Mouse (Mus musculus) forebrain, embryonic 10.5 days (tissue): ENCODE measurements at regions not wholly inside any gene's neighbourhood (a gene's known extent, or its start where the extent isn't known, plus 50 kb on each side); places are given as distances from the start of the nearest gene placed in this dataset.
A peak's percentile ranks its signal among the peaks of the same experiment; 100 is the strongest.
"Not testable (repeated sequence)": the region's sequence is repeated elsewhere in the genome, so short reads cannot be mapped to it uniquely, and the experiment has no call there.

ENCODE experiments used
- DNase-seq: peaks from one replicate; pipeline ENCODE4 v3.0.0-alpha.2; 2017; ENCODE audit warnings: low spot score; ENCODE audit errors: extremely low spot score
- H3K27ac ChIP-seq: fragments of 300-500 bp; sonication (generic); 2 replicates; pipeline ENCODE4 v1.5.1; 2016; ENCODE audit warnings: mild to moderate bottlenecking
- H3K27me3 ChIP-seq: fragments of 300-500 bp; sonication (generic); 2 replicates; pipeline ENCODE4 v1.6.1; 2016; ENCODE audit warnings: mild to moderate bottlenecking; ENCODE audit not compliant: poor library complexity, severe bottlenecking
- H3K36me3 ChIP-seq: fragments of 300-500 bp; sonication (generic); replicated peaks from 2 replicates; pipeline ENCODE4 v1.6.1; 2016; ENCODE audit warnings: mild to moderate bottlenecking, moderate library complexity
- H3K4me1 ChIP-seq: fragments of 300-500 bp; sonication (generic); 2 replicates; pipeline ENCODE4 v1.6.1; 2016
- H3K4me3 ChIP-seq: fragments of 300-500 bp; sonication (generic); 2 replicates; pipeline ENCODE4 v1.5.1; 2016; ENCODE audit warnings: mild to moderate bottlenecking, moderate library complexity
- H3K9me3 ChIP-seq: fragments of 300-500 bp; sonication (generic); 2 replicates; pipeline ENCODE4 v1.6.1; 2016; ENCODE audit warnings: mild to moderate bottlenecking, moderate library complexity
- WGBS: fragments of 180-500 bp; shearing (Covaris S2); methylation state at CpG from one replicate; pipeline ENCODE4 v1.1.7; 2016; 5-methylcytosine and 5-hydroxymethylcytosine counted together

DNA sequence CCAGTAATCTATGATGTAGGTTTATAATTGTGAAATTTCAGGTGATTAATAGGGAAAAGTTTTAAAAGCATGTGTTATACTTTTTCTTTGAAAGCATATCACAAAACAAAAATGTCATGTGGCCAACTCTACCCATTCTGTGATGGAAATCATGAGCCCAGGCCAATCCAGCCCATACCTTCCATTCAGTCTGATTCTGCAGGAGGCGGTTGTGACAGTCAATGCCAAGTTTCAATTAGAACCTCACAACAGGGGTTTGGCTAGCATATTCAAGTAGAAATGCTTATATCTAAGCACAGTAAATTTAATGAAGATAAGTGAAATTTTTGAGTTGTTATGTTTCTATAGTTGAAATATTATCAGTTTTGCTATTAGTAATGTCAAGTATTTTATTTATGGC, 258.6 kb downstream of the Mef2c start:
- H3K27me3 ChIP-seq: no peaks in the 10 kb centered on the region
- 89% methylated on average over 1 of the region's 1 CpGs for WGBS
- H3K4me1 ChIP-seq: no peaks in the 10 kb centered on the region
- no peaks in the 10 kb centered on the region for H3K36me3 ChIP-seq
- no peak overlapping the region for H3K27ac ChIP-seq
- H3K4me3 ChIP-seq: no peak overlapping the region
- H3K9me3 ChIP-seq: no peaks in the 10 kb centered on the region
- no peak for DNase-seq

DNA sequence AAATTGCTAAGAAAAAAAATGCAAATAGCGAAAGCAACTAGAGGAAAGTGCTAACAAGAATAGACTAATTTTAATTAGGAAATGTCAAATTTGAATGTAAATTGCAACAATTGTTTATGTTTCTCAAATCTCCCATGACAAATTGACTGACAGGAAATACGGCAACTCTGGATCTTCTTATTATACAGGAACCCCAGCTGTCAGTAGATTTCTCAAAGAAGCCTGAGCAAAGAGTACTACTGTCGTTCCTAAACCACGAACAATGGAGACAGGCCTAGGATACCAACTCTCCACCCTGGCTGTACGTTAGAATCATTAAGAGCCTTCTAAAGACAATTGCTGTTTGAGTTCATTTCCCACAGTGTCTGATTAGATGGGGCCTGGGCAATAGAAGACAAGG, 259.5 kb downstream of the Mef2c start:
- H3K27ac ChIP-seq, H3K9me3 ChIP-seq, H3K36me3 ChIP-seq, DNase-seq, H3K4me1 ChIP-seq, H3K4me3 ChIP-seq, H3K27me3 ChIP-seq: not testable (repeated sequence)
- WGBS: 77% methylated on average over 5 of the region's 5 CpGs

DNA sequence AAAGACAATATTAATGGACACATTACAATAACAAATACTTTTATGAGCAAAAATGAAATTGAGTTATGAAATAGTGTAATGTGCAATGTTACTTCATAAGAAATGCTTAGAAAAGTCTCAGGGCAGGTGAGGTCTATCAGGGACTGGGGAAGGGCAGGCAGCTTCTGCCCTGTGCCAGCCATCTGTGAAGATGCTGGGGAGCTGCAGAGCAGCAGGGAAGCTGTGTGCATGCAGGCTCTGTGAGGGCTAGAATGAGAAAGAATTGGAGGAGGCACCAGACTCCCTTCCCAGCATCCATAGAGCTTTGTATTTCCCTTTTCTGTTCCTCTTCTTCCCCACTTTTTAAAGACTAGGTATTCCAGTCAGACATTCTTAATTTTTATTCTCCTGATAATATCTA, 281.8 kb downstream of the Mef2c start:
- Histone ChIP-seq H3K4me3 (no peak overlapping the region), H3K27me3 (no peaks in the 10 kb centered on the region), H3K9me3 (no peaks in the 10 kb centered on the region), H3K4me1 (no peaks in the 10 kb centered on the region; the same call in 1 of the 2 replicates), H3K27ac (no peak overlapping the region), H3K36me3 (no peaks in the 10 kb centered on the region)
- DNase-seq: no peak

DNA sequence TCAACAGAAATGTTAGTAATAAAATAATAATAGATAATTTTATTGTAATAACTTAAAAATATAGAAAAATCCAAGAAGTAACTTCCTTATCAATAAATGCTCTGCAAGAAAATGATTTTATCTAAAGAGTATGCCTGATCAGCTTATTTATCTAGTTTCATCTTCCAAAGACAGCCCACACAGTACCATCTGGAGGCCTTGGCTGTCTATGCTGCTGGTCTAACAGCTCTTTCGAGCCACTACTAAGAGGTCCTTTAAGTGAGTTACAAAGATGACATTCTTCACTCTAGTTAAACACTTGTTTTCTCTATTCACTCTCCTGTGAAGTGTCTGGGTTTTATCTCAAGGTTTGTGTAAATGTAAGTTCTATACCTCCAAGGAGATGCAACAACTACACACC, 305.7 kb downstream of the Mef2c start:
- Histone ChIP-seq H3K36me3 (no peaks in the 10 kb centered on the region), H3K27me3 (no peaks in the 10 kb centered on the region), H3K9me3 (no peaks in the 10 kb centered on the region), H3K4me3 (no peak overlapping the region), H3K27ac (no peak overlapping the region), H3K4me1 (no peaks in the 10 kb centered on the region)
- WGBS: 89% methylated on average over 1 of the region's 1 CpGs
- no peak for DNase-seq

DNA sequence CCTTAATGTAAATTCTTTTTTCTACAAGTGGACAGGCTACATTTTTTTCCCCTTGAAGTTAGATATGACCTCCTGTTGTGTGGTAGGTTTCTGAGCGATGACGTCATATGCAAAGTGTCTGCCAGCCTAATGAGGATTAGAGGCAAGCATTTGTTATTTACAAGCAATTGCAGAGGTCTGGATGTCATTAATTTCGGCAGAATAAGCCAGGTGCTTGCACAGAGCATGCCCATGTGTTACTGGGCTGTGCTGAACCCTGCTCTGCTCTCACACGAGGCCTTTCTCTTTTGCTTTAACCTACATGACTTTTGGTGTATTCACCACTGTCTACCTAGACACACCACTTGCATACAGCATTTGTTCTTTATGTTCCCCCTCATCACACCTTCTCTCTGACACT, 316.5 kb downstream of the Mef2c start:
- 60% methylated on average over 4 of the region's 4 CpGs for WGBS
- H3K4me1 ChIP-seq: peaks cover 18% of the 10 kb centered on the region

DNA sequence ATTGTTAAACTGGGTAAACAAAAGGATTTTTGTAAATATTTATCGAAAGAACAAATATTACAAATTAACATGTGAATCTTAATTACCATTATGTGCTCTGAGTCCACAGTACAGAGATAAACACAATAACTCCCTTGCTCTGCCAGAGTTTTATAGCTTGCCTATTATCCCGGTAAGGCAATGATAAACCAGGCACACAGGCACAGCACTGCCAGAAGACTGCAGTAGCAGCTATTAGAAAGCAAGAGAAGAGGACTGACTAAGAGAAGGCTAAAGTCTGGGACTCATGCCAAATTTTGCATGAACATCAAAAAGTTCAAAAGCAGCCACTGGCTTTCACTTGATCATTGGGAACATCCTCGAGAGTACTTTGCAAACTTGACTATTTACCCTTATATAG, 316.9 kb downstream of the Mef2c start:
- H3K9me3 ChIP-seq: no peaks in the 10 kb centered on the region
- H3K27me3 ChIP-seq: no peaks in the 10 kb centered on the region
- WGBS: 91% methylated on average over 3 of the region's 3 CpGs

More for the DNA sequence above, 316.5 kb downstream of the Mef2c start:
- DNase-seq: no peak
- no peaks in the 10 kb centered on the region for H3K36me3 ChIP-seq
- no peak overlapping the region for H3K27ac ChIP-seq
- H3K9me3 ChIP-seq: no peaks in the 10 kb centered on the region
- H3K27me3 ChIP-seq: no peaks in the 10 kb centered on the region
- H3K4me3 ChIP-seq: no peak overlapping the region

DNA sequence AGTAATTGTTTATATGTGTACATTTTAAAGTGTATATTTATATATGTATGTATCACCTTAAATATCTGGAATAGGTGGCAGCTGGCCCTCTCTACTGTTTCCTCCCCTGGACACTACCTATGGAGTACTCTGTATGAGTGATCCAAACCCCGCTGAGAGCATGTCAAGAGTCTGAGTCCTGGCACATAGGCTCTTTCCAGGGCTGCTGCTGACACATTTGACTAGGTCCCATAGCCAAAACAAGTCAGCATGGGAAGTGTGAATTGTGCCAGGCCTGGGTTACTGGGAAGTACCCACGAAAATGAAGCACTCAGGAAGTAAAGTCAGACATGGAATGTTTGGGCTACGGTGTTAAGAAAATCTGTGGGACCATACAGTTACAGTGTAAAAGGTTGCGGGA, 321.1 kb downstream of the Mef2c start:
- Histone ChIP-seq H3K4me1 (peaks cover 31% of the 10 kb centered on the region), H3K27me3 (no peaks in the 10 kb centered on the region), H3K9me3 (no peaks in the 10 kb centered on the region), H3K4me3 (no peak overlapping the region), H3K36me3 (no peaks in the 10 kb centered on the region), H3K27ac (no peak overlapping the region)
- DNase-seq: no peak
- WGBS: 87% methylated on average over 4 of the region's 4 CpGs

More for the DNA sequence above, 316.9 kb downstream of the Mef2c start:
- H3K4me3 ChIP-seq: no peak overlapping the region
- H3K36me3 ChIP-seq: no peaks in the 10 kb centered on the region
- DNase-seq: no peak
- peaks cover 18% of the 10 kb centered on the region for H3K4me1 ChIP-seq
- no peak overlapping the region for H3K27ac ChIP-seq

DNA sequence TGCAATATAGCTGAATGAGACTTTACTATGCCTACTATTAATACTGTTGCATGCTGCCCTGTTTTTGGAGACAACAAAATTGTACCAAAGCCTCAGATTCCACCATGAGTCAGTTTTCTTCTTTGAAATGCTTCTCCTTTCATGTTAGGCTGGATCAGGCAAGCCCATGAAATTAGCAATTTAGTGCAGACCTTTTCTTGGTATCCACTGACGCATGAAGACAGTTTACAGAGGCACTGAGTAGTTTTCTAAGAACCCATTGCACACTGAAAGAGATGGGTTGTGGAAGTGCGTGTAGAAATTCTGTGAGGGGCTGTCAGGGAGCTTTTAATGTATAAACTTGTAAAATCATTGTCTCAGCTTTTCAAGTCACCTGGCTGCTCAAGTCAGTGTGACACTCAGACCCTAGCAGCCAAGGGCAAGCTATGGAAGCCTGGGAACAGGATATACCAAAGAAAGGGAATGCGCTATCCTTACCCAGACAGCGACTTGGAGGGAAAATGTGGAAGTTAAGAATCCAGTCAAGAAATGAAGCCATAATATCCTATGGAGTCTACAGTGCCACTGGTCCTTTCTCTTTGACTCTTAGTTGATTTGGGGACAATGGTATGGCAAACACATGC, 323.1 kb downstream of the Mef2c start:
- H3K4me3 ChIP-seq: no peak overlapping the region
- 48% methylated on average over 4 of the region's 4 CpGs for WGBS
- H3K4me1 ChIP-seq: peaks cover 17% of the 10 kb centered on the region
- no peaks in the 10 kb centered on the region for H3K9me3 ChIP-seq
- DNase-seq: no peak
- H3K27ac ChIP-seq: peak overlapping the region; percentile 62; the same call in 1 of the 2 replicates
- no peaks in the 10 kb centered on the region for H3K36me3 ChIP-seq
- H3K27me3 ChIP-seq: no peaks in the 10 kb centered on the region

DNA sequence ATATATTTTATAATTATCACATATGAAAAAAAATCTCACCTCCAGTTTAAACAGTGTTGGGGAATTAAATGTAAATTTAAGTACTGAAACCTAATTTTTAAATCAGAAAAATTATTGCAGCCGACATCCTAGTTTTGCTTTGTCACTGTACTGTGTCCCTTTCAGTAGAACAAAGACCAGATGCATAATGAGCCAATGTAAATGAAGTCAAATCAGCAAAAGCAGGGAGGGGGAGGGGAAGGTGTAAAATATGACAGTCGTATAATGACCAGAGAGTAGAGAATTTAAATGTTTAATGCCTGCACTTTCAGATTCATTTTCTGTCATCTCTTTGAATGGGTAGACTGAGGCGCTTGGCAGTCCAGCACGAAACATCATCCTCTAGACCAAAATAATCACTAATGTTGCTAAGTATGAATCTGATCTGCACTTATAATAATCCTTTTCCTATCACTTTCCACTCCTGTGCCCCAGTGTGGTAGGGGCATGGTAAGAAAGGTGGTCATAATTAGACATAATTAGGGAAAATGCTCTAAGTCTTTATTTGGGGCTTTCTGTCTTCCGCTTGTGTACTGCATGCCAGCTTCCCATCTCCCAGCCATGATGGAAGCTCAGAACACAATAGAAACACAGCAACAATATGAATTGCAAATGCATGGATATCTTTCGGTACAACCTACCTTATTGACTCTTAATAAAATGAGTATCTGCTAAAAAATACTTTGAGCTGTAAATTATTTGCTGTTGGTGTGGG, 356.0 kb upstream of the Tmem161b start:
- peaks cover 27% of the 10 kb centered on the region for H3K4me1 ChIP-seq
- no peaks in the 10 kb centered on the region for H3K36me3 ChIP-seq
- no peaks in the 10 kb centered on the region for H3K9me3 ChIP-seq
- H3K27ac ChIP-seq: no peak overlapping the region
- 88% methylated on average over 6 of the region's 6 CpGs for WGBS
- H3K27me3 ChIP-seq: no peaks in the 10 kb centered on the region
- no peak for DNase-seq
- no peak overlapping the region for H3K4me3 ChIP-seq

DNA sequence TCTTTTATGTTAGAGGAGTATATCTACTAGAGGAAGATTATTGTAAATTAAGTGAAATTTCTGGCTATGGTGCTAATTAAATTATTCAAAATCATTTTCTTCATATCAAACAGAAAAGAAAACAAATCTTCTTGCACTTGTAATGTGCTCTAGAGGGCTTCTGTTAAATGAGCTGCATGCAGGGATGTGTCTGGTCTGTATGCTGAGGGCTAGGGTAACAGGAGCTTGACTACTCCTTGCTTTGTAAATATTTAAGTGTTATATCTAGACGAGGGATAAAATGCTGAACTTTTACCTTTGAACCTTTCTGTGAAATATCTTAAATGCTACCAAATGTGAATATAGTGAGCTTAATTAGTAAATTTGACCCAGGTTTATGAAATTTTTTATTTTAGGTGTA, 354.9 kb upstream of the Tmem161b start:
- H3K36me3 ChIP-seq: no peaks in the 10 kb centered on the region
- H3K4me1 ChIP-seq: peaks cover 37% of the 10 kb centered on the region
- H3K4me3 ChIP-seq: no peak overlapping the region
- no peaks in the 10 kb centered on the region for H3K27me3 ChIP-seq
- H3K9me3 ChIP-seq: no peaks in the 10 kb centered on the region
- H3K27ac ChIP-seq: no peak overlapping the region
- DNase-seq: no peak
- 72% methylated on average over 1 of the region's 1 CpGs for WGBS

DNA sequence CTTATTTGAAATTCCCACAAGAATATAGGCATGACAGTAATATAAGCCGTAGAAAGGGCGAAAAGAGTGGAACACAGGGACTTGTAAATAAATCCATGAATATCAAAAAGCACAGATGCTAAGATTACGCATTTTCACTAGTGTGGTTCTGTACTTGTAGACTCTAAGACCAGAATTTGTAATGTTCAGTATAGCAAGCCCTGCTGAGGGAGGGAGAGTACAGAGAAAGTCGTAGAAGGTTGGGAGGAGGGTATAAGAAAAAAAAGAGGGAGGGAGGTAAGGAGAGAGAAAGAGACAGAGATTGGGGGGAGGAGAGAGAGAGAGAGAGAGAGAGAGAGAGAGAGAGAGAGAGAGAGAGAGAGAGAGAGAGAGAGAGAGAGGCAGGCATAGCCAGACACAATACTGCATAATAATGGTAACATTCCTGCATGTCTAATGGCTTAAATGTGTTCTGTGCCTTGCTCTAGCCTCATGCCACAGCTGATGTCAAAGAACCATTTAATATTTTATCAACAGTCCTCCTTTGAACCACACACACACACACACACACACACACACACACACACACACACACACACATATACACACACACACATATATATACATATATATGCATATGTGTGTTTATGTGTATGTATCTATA, 354.1 kb upstream of the Tmem161b start:
- Histone ChIP-seq H3K4me1 (peaks cover 44% of the 10 kb centered on the region), H3K4me3 (no peak overlapping the region), H3K9me3 (no peaks in the 10 kb centered on the region), H3K27ac (peak overlapping the region; percentile 65; the same call in 1 of the 2 replicates), H3K27me3 (no peaks in the 10 kb centered on the region), H3K36me3 (no peaks in the 10 kb centered on the region)
- WGBS: 83% methylated on average over 4 of the region's 4 CpGs
- DNase-seq: no peak

DNA sequence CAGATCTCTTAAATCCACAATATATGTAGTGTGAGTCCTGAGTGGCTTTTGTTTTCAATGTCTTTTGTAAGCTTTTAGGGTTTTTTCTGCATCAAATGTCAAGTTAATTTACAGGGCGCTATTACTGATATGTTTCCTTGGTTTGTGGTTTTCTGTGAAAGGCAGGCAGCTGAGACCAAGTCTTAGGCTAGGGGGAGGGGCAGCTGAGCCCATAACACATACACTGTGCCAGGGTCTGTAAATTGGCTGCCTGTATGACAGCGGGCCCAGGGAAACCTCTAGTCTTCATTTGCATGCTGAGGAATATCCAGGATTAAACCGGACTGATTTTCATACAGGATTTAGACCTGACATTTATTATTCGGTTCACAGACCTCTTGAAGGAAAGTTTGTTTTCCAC, 353.2 kb upstream of the Tmem161b start:
- Histone ChIP-seq H3K27ac (peak overlapping the region; percentile 65; the same call in 1 of the 2 replicates), H3K4me3 (no peak overlapping the region), H3K27me3 (no peaks in the 10 kb centered on the region), H3K9me3 (no peaks in the 10 kb centered on the region), H3K4me1 (peaks cover 54% of the 10 kb centered on the region), H3K36me3 (no peaks in the 10 kb centered on the region)
- WGBS: 53% methylated on average over 4 of the region's 4 CpGs
- DNase-seq: no peak

DNA sequence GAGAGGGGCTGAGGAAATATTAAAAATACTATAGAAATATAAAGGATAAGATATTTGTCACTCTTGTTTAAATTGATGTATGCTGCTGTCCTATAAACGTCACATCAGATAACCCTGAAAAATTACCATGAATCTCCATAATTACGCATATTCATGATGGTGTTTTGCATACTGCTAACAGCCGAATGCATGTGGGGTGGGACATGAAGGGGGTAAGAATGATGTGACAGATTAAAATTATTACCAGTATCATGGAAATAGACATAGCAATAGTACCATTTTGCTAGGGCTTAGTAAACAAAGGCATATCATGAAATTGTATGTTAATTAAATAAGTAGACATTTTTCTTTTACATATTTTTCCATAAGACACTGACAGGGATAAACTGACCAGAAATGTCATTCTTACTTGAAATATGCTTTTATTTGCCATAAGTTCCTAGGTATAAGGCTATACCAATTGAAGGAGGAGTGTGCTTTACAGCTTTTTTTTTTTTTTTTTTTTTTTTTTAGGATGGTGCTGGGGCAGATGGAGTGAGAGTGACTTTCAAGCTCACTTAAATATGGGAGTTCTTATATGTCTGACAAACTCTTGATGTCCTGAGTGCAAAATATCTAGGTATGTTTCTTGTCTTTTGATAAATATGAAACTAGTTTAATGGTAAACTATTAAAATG, 349.8 kb upstream of the Tmem161b start:
- no peaks in the 10 kb centered on the region for H3K27me3 ChIP-seq
- H3K4me1 ChIP-seq: peaks cover 51% of the 10 kb centered on the region
- 51% methylated on average over 3 of the region's 3 CpGs for WGBS
- H3K9me3 ChIP-seq: no peaks in the 10 kb centered on the region
- peak overlapping the region; percentile 67; the same call in 1 of the 2 replicates for H3K27ac ChIP-seq
- DNase-seq: no peak
- H3K36me3 ChIP-seq: no peaks in the 10 kb centered on the region
- no peak overlapping the region for H3K4me3 ChIP-seq
